Mouse (Mus musculus): ENCODE measurements around the gene Zfhx3.

GRCm38 (mm10) chr8:108822841-108823266 is 880.4 kb downstream of the Zfhx3 start:
- TF ChIP-seq CTCF (IDR thresholded peaks at IDR 0.05; ENCODE audit: low read depth) (no peak), EP300 (IDR thresholded peaks at IDR 0.05; ENCODE audit: low read depth) (no peak)

Data from liver, embryonic 14.5 days (tissue).